Mouse (Mus musculus) c-Kit-positive CD71-negative TER-119-negative erythroid progenitor cells, embryonic 14.5 days (primary cell): ENCODE results near the gene Pusl1.

Experiments used
- DNase-seq: peaks from one replicate; pipeline ENCODE4 v3.0.0-alpha.2; 2013; ENCODE audit warnings: low read depth

Pusl1 gene

DNA sequence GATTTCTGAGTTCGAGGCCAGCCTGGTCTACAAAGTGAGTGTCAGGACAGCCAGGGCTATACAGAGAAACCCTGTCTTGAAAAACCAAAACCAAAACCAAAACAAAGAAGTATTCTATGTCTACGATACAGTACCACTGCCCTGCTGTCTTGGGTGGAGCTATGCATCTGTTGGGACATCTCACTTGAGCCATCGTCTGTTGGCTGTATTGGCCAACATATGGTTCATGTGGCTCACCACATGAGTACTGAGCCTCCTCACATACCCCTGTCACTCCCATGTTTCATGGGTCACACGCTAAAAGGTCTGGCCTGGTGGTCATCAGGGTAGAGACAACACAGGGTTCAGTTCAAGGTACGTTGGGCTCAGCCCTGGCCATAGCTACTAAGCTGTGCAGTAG lies 5.3 kb downstream of the Pusl1 start:
- DNase-seq = no peak

- DNase-seq = no peak
Observed at GRCm38 (mm10) chr4:155883587-155883986, 8.0 kb downstream of the Pusl1 start.

DNA sequence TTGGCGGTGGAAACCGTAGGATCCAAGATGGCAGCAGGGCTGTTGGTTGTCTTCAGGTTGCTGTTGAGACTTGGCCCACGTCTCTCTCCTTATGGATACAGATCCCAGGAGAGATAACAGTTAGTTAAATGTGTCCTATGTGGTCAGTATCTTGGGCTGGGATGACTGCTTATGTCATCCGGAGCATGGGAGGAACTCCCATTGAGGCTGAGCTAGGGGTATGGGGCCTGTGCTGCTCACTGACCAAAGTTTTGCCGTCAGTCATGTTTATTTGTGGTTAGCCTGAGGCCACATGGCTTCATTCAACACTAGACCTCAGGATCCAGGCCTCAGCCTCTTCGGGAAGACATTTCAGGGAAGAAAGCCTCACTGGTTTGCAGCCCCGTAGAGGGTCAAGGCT lies 20.2 kb downstream of the Pusl1 start:
- DNase-seq = no peak

GRCm38 (mm10) chr4:155869317-155870033 lies 22.1 kb downstream of the Pusl1 start, which contains the start of the genes Cptp and Ints11:
TSS of gene Cptp (minus strand) at chr4:155869440.
TSS of gene Ints11 (plus strand) at chr4:155869546.
- peak; percentile 89 for DNase-seq

- no peak for DNase-seq
Observed at GRCm38 (mm10) chr4:155868614-155869298, 22.8 kb downstream of the Pusl1 start.

DNA sequence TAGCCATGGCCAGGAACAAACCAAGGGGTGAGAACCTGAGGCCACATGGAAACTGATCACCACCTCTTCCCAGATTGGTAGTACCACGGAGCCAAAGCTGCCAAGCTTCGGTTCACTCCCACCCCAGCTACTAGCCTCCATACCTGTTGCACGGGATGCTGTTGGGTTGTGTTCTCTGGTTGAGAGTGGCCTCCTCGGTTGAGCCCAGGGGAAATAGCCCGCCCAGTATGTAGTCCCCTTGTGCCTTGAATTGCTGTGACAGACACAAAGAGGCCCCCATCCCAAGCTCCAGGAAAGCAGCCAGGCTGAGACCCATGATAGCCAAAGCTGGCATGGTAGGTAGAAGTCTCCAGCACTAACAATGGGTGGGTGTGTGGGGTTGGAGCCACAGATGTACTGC lies 28.6 kb downstream of the Pusl1 start, which contains the start of gene Tas1r3:
Gene Tas1r3, minus strand, starts transcription at position 362 of the 400 bp plus-strand sequence.
- no peak for DNase-seq

GRCm38 (mm10) chr4:155861787-155862186 lies 29.8 kb downstream of the Pusl1 start:
- no peak for DNase-seq

GRCm38 (mm10) chr4:155859318-155859717 lies 32.3 kb downstream of the Pusl1 start:
- peak; percentile 58 for DNase-seq

GRCm38 (mm10) chr4:155856881-155857280 lies 34.7 kb downstream of the Pusl1 start:
- no peak for DNase-seq

DNA sequence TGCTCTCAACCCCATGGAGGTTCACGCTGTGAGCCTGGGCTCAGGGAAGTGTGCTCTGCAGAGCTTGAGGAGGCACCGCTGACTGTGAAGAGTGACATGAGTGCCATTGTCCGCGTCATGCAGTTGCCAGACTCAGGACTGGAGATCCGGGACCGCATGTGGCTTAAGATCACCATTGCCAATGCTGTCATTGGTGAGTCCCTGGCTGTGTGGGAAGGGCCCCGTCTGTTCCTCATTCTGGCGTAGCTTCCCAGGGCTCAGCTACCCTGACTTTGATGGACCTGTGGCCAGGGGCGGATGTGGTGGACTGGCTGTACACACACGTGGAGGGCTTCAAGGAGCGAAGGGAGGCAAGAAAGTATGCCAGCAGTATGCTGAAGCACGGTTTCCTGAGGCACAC lies 35.5 kb downstream of the Pusl1 start:
- no peak for DNase-seq

DNA sequence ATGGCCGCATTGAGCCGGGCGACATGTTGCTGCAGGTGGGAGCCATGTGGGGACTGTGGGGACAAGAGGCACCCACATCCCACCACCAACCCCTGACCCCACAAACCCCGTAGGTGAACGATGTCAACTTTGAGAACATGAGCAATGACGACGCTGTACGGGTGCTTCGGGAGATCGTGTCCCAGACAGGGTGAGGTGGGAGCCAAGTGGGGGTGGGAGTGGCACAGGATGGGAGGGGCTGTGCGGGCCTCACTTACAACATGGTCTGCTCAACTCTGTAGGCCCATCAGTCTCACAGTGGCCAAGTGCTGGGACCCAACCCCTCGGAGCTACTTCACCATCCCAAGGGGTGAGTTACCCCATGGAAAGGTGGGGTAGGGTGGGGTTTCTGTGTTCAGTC lies 36.6 kb downstream of the Pusl1 start:
- no peak for DNase-seq

- no peak for DNase-seq
Observed at GRCm38 (mm10) chr4:155853421-155853820, 38.2 kb downstream of the Pusl1 start.

- no peak for DNase-seq
Observed at GRCm38 (mm10) chr4:155851951-155852411, 39.6 kb downstream of the Pusl1 start.

DNA sequence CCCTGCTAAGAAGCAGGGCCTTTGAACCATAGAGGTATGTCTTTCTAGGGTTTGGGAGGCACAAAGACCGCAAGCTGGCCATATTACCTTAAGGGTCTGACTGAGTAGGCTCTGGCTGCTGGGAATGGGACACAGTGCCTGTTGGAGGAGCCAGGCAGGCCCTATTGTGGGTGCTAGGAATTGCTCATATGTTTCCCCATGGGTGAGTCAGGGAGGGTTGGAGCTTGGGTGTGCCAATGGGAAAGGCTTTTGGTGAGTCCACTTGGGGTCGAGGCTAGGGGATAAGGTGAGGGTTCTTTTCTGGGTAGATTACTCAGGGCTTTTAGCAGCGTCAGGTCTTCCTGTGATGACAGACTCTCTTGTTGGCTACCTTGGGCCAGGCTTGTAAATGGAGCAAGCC lies 40.2 kb downstream of the Pusl1 start:
- DNase-seq = no peak

DNA sequence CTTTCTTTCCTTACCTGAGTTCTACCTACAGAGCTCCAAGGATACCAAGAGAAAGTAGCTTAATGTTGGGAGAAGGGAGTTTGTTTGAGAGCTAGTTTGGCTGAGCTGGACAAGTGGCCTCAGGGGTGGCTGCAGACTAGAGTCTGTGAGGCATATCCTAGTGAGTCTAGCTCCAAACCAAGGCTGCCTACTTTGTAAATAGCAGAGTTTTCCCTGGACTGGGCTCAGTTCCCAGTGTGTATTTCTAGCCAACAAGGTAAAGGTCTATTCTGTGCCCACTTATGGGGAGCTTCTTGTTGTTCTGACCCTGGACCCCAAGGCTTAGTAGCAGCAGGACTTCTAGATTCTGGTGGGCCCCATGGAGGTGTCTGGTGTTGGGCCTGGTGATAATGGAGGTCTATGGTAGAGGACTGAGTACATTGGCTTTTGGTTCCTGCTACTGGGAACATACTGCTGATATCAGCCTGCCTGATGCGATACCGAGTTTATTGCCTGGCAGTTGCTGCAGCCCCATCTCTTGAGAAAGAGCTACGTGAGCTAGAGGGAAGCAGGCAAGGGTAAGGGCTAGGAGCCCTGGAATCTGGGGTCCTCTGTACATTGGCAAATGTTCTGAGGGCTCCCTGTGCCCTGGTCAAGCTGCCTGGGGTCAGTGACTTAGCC lies 41.7 kb downstream of the Pusl1 start:
- DNase-seq = no peak

- no peak for DNase-seq
Observed at GRCm38 (mm10) chr4:155849391-155849790, 42.2 kb downstream of the Pusl1 start.

GRCm38 (mm10) chr4:155848434-155849095 lies 43.0 kb downstream of the Pusl1 start:
- DNase-seq = no peak

GRCm38 (mm10) chr4:155847591-155848352 lies 43.8 kb downstream of the Pusl1 start:
- no peak for DNase-seq

DNA sequence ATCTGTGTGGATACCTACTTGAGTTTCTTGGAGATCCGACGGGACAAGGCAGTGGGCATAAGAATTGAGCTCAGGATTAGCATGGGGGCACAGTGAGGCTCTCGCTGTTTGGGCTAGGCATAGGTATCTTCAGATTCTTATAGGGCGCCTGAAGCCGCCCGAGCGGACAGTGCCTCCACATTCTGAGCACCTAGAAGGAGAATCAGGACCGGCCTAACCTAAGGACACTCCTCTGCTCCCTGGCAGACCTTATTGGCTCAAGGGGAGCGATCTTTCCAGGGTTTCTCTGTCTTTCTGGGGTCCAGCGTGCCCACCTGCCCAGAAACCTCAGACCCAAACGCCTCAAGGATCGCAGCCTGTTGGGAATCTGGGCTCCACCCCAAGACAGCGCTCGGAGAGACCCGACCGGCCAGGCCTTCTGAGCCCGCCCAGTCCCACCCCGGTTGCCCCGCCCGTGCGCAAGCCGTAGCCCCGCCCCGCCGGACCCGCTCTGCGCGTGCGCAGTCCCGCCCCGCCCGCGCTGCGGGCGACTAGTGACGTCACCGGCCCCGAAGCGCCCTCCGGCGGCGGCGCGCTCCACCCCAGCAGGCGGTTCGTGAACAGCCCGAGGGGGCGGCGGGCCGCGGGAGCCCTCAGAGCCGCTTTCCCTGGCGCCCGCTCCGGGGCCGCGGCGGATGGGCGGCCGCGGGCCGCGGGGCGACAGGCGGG lies 44.6 kb downstream of the Pusl1 start, which contains the start of gene Dvl1:
Gene Dvl1, plus strand, starts transcription at position 532 of the 708 bp plus-strand sequence.
- peak; percentile 66 for DNase-seq

GRCm38 (mm10) chr4:155843231-155843630 lies 48.4 kb downstream of the Pusl1 start:
- no peak for DNase-seq
